Mouse (Mus musculus) kidney, adult 8-10 months (tissue): ENCODE measurements around the gene Vbp1.

Source experiments
- DNase-seq, 2 experiments: peaks; one replicate each; pipeline ENCODE4 v3.0.0; 2022

Vbp1 gene

DNA sequence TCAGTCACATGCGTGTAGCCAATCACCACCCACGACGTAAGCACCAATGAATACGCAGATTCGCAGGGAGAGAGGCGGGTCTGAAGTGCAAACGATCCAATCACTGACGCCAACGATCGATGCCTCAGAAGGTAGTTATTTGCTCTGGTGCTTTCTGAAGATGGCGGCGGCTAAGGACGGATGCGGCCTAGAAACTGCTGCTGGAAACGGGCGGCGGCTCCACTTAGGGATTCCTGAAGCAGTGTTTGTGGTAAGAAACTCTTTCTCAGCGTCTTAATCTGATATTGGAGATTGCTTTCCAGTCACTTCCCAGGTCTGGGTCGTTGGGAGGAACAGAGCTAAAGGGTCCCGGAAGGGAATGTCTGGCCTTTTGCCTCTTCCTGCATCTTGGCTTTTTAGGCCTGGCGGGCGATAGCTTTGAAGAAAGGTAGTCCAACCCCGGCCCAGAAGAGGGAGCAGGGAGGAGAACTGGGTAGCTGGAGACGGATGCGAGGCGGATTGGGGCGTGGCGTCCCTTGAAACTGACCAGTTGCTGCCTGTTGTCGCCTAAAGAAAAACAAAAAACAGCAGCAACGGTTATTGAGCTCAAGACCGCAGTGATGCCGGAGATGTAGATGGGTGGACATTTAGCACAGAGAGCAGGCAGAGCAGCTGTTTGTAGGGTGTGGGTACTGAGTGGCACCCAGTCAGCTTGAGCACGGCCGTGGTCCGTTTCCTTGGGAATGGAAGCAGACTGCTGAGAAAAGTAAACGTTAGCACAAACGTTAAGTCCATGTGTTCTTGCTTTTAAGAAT is at the start of gene Vbp1:
Vbp1 (plus strand) TSS at position 121 of the 794 bp plus-strand sequence.
- DNase-seq, result peak; percentile 91

DNA sequence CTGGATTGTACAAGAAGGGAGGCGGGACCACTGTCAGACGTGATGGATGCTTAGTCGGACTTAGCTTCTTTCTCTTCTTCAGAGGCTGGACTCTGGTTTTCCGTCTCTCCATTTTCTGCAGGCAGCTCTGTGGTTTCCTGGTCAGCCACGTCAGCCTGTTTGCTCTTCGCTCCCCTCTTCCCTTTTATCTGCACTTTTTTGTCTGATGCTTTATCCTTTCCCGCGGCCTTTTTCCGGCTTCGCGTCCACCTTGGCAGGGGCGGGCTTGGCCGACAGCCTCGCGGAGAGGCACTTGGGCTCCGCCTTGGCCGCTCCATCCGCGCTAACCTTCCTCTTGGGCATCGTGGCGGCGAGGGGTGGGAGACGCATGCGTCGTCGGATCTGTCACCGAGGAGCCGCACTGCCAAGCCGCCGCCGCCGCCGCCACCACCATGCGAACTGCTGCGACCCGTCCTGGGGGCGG is 38.9 kb upstream of the Vbp1 start:
- peak; percentile 16 to 22 for DNase-seq

DNA sequence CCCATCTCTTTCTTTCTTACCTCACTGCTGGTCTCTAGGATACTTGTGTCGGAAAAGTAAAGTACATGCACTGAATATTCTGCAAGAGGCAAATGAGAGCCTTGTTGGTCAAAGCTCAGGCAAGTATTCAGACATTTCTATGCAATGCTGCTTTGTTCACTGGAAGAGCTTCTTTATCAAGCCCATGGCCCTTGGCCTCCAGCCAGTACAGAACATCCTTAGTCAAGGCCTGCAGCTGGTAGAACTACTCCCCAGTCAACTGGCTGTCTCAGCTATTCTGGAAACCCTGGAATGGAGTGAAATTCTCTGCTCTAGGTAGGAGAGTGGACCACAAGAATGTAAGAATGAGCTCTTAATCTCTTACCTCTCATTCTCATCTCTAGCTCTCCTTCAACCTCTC is 24.2 kb upstream of the Vbp1 start:
- no peak for DNase-seq

DNA sequence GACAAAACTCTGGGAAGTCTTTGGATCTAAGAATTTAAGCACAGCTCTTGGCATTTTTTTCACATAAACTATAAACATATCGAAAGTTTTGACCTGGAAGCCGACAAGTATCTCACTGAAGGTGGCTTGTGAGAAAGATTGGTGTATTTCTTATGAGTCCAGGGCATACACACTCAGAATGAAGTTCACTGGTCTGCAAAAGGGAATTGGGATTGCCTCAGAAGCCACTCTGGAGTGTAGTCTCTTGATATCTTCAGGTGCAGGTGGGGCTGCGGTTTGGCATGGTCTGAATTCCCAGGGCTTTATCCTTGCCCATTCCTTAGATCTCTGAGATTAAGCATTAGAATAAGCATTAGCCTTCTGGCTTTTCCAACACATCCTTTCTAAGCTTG is 316 bp upstream of the Vbp1 start:
- DNase-seq, result no peak

DNA sequence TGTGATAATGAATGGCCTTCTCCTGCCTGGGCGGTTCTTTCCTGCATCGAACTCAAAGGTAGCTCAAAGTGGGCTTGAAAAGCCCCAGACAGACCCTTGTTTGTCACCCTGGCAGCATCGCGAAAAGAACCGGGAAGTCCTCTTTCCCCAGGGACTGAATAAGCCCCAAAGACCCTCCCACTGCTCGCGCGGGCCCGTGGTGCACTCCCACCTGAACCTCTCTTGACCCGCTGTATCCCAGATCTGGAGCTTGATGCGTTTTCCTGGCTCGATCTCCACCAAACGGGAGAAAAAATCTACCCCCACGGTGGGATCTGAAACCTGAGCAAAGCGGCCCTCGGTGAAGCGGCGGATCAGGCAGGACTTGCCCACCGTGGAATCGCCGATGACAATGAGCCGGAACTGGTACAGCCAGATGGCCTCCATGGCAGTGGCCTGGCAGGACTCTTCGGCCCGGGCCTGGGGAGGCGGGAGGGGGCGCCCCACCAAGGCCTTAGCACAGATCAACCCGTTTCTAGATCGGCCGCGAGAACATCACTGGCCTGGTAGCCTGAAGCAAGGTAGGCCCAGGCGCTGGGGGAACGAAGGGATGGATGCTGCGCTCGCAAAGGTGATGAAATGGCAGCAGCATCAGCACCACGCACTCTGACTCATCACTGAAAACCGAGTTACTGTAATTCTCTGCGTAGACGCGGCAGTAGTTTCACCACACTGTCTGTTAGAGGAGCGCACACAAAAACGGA is 63.7 kb downstream of the Vbp1 start, which contains the start of gene Rab39b:
Rab39b (minus strand) TSS at position 650 of the 743 bp plus-strand sequence.
- peak in 1 of 2 experiments; percentile 1 for DNase-seq

DNA sequence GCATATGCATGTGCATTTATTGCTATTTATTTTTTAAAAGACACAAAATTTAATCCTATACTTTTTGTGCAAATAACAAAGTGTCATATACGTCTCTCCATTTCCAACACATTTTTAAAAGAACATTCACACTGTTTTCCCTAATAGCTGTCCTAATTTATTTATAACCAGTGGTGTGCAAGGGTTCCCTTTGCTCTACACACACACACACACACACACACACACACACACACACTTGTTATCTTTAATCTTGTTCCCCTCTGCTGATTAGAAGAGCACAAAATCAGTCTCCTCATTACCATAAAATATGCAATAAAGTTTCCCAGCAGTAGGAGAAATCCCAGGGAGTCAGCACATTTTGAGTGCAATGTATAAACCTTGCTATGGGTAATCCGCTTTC is 64.4 kb downstream of the Vbp1 start:
- DNase-seq, result no peak
